Mouse (Mus musculus): ENCODE measurements at regions not wholly inside any gene's neighbourhood (a gene's known extent, or its start where the extent isn't known, plus 50 kb on each side); places are given as distances from the start of the nearest gene placed in this dataset.

- Histone ChIP-seq H3K4me2 (ENCODE audit: low read depth, low read length) (no peak overlapping the region), H3K27ac (ENCODE audit: low read length) (no peak overlapping the region), H3K4me1 (ENCODE audit: control insufficient read depth, insufficient read depth, low read length) (no peaks in the 10 kb centered on the region), H3K4me3 (replicated peaks; ENCODE audit: low read length) (no peak overlapping the region), H3K27me3 (ENCODE audit: control insufficient read depth, insufficient read depth, low read length) (no peaks in the 10 kb centered on the region), H3K9me3 (replicated peaks; ENCODE audit: control insufficient read depth, low read length) (no peaks in the 10 kb centered on the region), H3K9ac (ENCODE audit: low read length) (no peak overlapping the region), H3K36me3 (ENCODE audit: control insufficient read depth, insufficient read depth, low read length) (no peaks in the 10 kb centered on the region)
- ATAC-seq (ENCODE audit: insufficient read depth, low FRiP score) = no peak
- whole genome bisulfite sequencing = 60% methylated on average over 3 of the region's 3 CpGs
Measured at GRCm38 (mm10) chr4:64228341-64228740, 181.5 kb upstream of the Tnc start.

GRCm38 (mm10) chr4:64226635-64227034, 179.8 kb upstream of the Tnc start:
- no peaks in the 10 kb centered on the region for H3K27me3 ChIP-seq (ENCODE audit: control insufficient read depth, insufficient read depth, low read length)
- no peak overlapping the region for H3K9ac ChIP-seq (ENCODE audit: low read length)
- H3K4me1 ChIP-seq (ENCODE audit: control insufficient read depth, insufficient read depth, low read length) = no peaks in the 10 kb centered on the region
- H3K36me3 ChIP-seq (ENCODE audit: control insufficient read depth, insufficient read depth, low read length) = no peaks in the 10 kb centered on the region
- no peak overlapping the region for H3K4me3 ChIP-seq (replicated peaks; ENCODE audit: low read length)
- H3K4me2 ChIP-seq (ENCODE audit: low read depth, low read length) = no peak overlapping the region
- H3K27ac ChIP-seq (ENCODE audit: low read length) = no peak overlapping the region
- H3K9me3 ChIP-seq (replicated peaks; ENCODE audit: control insufficient read depth, low read length) = no peaks in the 10 kb centered on the region
- no peak for ATAC-seq (ENCODE audit: insufficient read depth, low FRiP score)

DNA sequence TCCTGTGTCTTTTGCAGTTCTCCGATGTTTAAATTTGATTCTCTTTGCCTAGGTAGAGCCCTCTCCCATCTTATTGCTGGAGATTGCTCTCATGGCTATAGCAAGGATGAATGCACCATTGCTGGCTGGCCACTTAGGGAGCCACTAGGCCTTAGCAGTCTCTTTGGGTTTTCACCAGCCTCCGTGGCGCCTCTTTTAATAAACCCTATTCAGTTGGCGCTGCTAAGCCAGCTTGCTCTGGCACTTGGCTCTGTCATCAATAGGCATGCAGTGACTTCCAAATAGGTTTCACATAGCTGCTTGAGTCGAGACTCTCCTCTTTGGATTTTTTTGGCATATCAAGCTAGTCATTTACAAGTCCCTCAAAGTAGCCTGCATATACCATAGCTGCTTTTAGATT, 178.1 kb upstream of the Tnc start:
- Histone ChIP-seq H3K27me3 (ENCODE audit: control insufficient read depth, insufficient read depth, low read length) (no peaks in the 10 kb centered on the region), H3K4me3 (replicated peaks; ENCODE audit: low read length) (no peak overlapping the region), H3K36me3 (ENCODE audit: control insufficient read depth, insufficient read depth, low read length) (no peaks in the 10 kb centered on the region), H3K27ac (ENCODE audit: low read length) (no peak overlapping the region), H3K4me1 (ENCODE audit: control insufficient read depth, insufficient read depth, low read length) (no peaks in the 10 kb centered on the region), H3K4me2 (ENCODE audit: low read depth, low read length) (no peak overlapping the region), H3K9ac (ENCODE audit: low read length) (no peak overlapping the region), H3K9me3 (replicated peaks; ENCODE audit: control insufficient read depth, low read length) (no peaks in the 10 kb centered on the region)
- WGBS = 92% methylated on average over 5 of the region's 5 CpGs
- no peak for ATAC-seq (ENCODE audit: insufficient read depth, low FRiP score)

GRCm38 (mm10) chr4:64219802-64220201, 173.0 kb upstream of the Tnc start:
- Histone ChIP-seq H3K4me1 (ENCODE audit: control insufficient read depth, insufficient read depth, low read length) (no peaks in the 10 kb centered on the region), H3K36me3 (ENCODE audit: control insufficient read depth, insufficient read depth, low read length) (no peaks in the 10 kb centered on the region), H3K27me3 (ENCODE audit: control insufficient read depth, insufficient read depth, low read length) (no peaks in the 10 kb centered on the region), H3K4me2 (ENCODE audit: low read depth, low read length) (no peak overlapping the region), H3K9me3 (replicated peaks; ENCODE audit: control insufficient read depth, low read length) (no peaks in the 10 kb centered on the region), H3K4me3 (replicated peaks; ENCODE audit: low read length) (no peak overlapping the region), H3K27ac (ENCODE audit: low read length) (no peak overlapping the region), H3K9ac (ENCODE audit: low read length) (no peak overlapping the region)
- ATAC-seq (ENCODE audit: insufficient read depth, low FRiP score) = no peak
- 70% methylated on average over 2 of the region's 2 CpGs for WGBS

- ATAC-seq (ENCODE audit: insufficient read depth, low FRiP score) = no peak
- H3K27ac ChIP-seq (ENCODE audit: low read length) = no peak overlapping the region
- 62% methylated on average over 8 of the region's 8 CpGs for WGBS
Measured at GRCm38 (mm10) chr4:64207118-64207868, 160.5 kb upstream of the Tnc start.

GRCm38 (mm10) chr4:64200808-64201190, 154.0 kb upstream of the Tnc start:
- Histone ChIP-seq H3K9ac (ENCODE audit: low read length) (no peak overlapping the region), H3K36me3 (ENCODE audit: control insufficient read depth, insufficient read depth, low read length) (no peaks in the 10 kb centered on the region), H3K4me3 (replicated peaks; ENCODE audit: low read length) (no peak overlapping the region), H3K27ac (ENCODE audit: low read length) (no peak overlapping the region), H3K9me3 (replicated peaks; ENCODE audit: control insufficient read depth, low read length) (no peaks in the 10 kb centered on the region), H3K4me1 (ENCODE audit: control insufficient read depth, insufficient read depth, low read length) (no peaks in the 10 kb centered on the region), H3K27me3 (ENCODE audit: control insufficient read depth, insufficient read depth, low read length) (no peaks in the 10 kb centered on the region), H3K4me2 (ENCODE audit: low read depth, low read length) (no peak overlapping the region)
- whole genome bisulfite sequencing = 82% methylated on average over 3 of the region's 3 CpGs
- no peak for ATAC-seq (ENCODE audit: insufficient read depth, low FRiP score)

More at GRCm38 (mm10) chr4:64207118-64207868, 160.5 kb upstream of the Tnc start:
- Histone ChIP-seq H3K36me3 (ENCODE audit: control insufficient read depth, insufficient read depth, low read length) (no peaks in the 10 kb centered on the region), H3K4me1 (ENCODE audit: control insufficient read depth, insufficient read depth, low read length) (no peaks in the 10 kb centered on the region), H3K9me3 (replicated peaks; ENCODE audit: control insufficient read depth, low read length) (no peaks in the 10 kb centered on the region), H3K27me3 (ENCODE audit: control insufficient read depth, insufficient read depth, low read length) (no peaks in the 10 kb centered on the region), H3K4me3 (replicated peaks; ENCODE audit: low read length) (no peak overlapping the region), H3K9ac (ENCODE audit: low read length) (no peak overlapping the region), H3K4me2 (ENCODE audit: low read depth, low read length) (no peak overlapping the region)

- WGBS = 58% methylated on average over 3 of the region's 3 CpGs
Measured at GRCm38 (mm10) chr4:64200151-64200807, 153.5 kb upstream of the Tnc start.

DNA sequence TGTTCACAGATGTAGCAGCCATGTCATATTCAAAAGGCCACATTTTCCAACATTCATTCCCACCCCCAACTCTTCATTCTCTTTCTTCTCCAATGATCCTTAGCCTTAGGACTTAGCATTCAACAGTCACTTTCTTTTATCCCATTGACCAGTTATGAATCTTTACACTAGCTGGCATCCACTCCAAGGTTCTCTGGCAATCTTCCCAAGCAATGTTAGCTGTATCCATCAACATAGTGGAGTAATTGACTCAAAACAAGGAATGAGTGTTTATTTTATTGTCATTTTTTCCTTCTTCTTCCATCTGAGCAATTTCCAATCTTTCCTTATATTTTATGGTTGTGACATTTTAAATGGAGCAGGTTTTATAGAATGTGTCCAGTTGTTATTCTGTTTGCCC, 138.2 kb upstream of the Tnc start:
- Histone ChIP-seq H3K4me1 (ENCODE audit: control insufficient read depth, insufficient read depth, low read length) (no peaks in the 10 kb centered on the region), H3K4me3 (replicated peaks; ENCODE audit: low read length) (no peak overlapping the region), H3K27me3 (ENCODE audit: control insufficient read depth, insufficient read depth, low read length) (no peaks in the 10 kb centered on the region), H3K36me3 (ENCODE audit: control insufficient read depth, insufficient read depth, low read length) (no peaks in the 10 kb centered on the region), H3K9ac (ENCODE audit: low read length) (no peak overlapping the region), H3K4me2 (ENCODE audit: low read depth, low read length) (no peak overlapping the region), H3K27ac (ENCODE audit: low read length) (no peak overlapping the region), H3K9me3 (replicated peaks; ENCODE audit: control insufficient read depth, low read length) (no peaks in the 10 kb centered on the region)
- no peak for ATAC-seq (ENCODE audit: insufficient read depth, low FRiP score)

More at GRCm38 (mm10) chr4:64200151-64200807, 153.5 kb upstream of the Tnc start:
- H3K4me2 ChIP-seq (ENCODE audit: low read depth, low read length) = no peak overlapping the region
- no peaks in the 10 kb centered on the region for H3K4me1 ChIP-seq (ENCODE audit: control insufficient read depth, insufficient read depth, low read length)
- H3K27ac ChIP-seq (ENCODE audit: low read length) = peak overlapping the region; percentile 66
- H3K9me3 ChIP-seq (replicated peaks; ENCODE audit: control insufficient read depth, low read length) = no peaks in the 10 kb centered on the region
- no peak overlapping the region for H3K9ac ChIP-seq (ENCODE audit: low read length)
- no peaks in the 10 kb centered on the region for H3K36me3 ChIP-seq (ENCODE audit: control insufficient read depth, insufficient read depth, low read length)
- H3K27me3 ChIP-seq (ENCODE audit: control insufficient read depth, insufficient read depth, low read length) = no peaks in the 10 kb centered on the region
- 0 out of 2 replicates have a peak, but pooled peaks have one; percentile 40 for ATAC-seq (ENCODE audit: insufficient read depth, low FRiP score)
- H3K4me3 ChIP-seq (replicated peaks; ENCODE audit: low read length) = no peak overlapping the region

GRCm38 (mm10) chr4:64175938-64176337, 129.1 kb upstream of the Tnc start:
- Histone ChIP-seq H3K27ac (ENCODE audit: low read length) (peak overlapping the region; percentile 8; the same call in 1 of the 2 replicates), H3K4me3 (replicated peaks; ENCODE audit: low read length) (no peak overlapping the region), H3K4me2 (ENCODE audit: low read depth, low read length) (no peak overlapping the region), H3K9me3 (replicated peaks; ENCODE audit: control insufficient read depth, low read length) (no peaks in the 10 kb centered on the region), H3K9ac (ENCODE audit: low read length) (no peak overlapping the region), H3K36me3 (ENCODE audit: control insufficient read depth, insufficient read depth, low read length) (no peaks in the 10 kb centered on the region), H3K27me3 (ENCODE audit: control insufficient read depth, insufficient read depth, low read length) (no peaks in the 10 kb centered on the region), H3K4me1 (ENCODE audit: control insufficient read depth, insufficient read depth, low read length) (no peaks in the 10 kb centered on the region)
- 27% methylated on average over 3 of the region's 3 CpGs for WGBS
- ATAC-seq (ENCODE audit: insufficient read depth, low FRiP score) = peak; percentile 69; the same call in 1 of the 2 replicates
